Mouse (Mus musculus) embryo, embryonic 11.5 days (tissue): ENCODE measurements around the gene Me3.

Experiments used
- DNase-seq: peaks from one replicate; pipeline ENCODE4 v3.0.0-alpha.2; 2012; ENCODE audit warnings: low read depth, low spot score

Me3 gene

DNA sequence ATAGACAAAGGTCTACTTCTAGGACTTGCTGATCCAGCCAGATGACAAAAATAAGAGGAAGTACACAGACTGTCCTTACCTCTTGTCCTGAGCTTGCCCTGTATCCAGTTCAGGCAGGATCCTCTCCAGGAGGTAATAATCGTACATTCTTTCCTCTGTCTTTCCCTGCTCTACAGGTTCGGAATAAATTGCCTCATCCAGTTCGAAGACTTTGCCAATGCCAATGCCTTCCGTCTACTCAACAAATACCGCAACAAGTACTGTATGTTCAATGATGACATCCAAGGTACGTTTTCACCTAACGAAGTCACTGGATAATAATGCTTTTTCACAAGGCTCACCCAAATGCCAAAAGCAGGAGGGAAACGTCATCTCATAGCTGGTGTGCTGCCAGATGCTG is 201.3 kb downstream of the Me3 start:
- no peak for DNase-seq

- DNase-seq: no peak
Observed at GRCm38 (mm10) chr7:89835566-89835965, 203.4 kb downstream of the Me3 start.

GRCm38 (mm10) chr7:89836676-89837075 is 204.5 kb downstream of the Me3 start:
- no peak for DNase-seq

DNA sequence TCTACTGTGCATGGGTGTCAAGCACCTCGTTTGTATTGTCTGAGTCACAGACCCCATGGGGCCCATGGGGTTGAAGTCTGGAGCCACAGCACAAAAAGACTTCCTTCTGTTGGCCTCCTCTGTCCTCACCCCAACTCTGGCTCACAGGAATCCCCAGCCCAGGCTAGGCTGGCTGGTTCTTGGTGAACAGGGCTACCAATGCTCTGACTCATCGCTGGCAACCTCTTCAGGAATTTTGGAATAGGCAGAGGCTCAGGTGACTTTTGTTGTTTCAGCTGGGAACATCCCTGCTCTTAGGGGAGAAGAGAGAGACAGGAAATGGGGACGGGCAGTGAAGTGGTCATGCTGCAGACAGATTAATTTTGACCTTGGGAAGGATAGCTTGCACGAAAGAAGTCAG is 205.6 kb downstream of the Me3 start:
- DNase-seq: no peak

DNA sequence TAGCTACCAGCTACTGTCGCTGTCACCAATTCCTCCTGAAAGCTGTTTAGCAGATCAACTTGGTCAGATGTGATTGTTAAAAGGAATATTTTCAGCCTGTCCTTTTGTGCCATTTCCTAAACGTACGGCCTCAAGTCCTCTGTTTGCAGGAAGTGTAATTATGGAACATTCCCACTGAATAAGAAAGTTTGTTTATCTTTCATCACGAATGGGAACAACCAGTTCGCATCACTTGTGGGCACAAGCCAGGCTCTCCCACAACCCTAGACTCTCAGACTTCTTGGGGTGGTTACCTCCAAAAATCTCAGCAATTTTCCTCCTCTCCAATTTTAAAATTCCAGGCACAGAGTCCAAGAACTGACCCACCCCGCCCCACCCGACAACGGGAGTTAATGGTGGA is 207.5 kb downstream of the Me3 start:
- DNase-seq: no peak

- peak; percentile 86 for DNase-seq
Observed at GRCm38 (mm10) chr7:89841670-89842403, 209.6 kb downstream of the Me3 start.

DNA sequence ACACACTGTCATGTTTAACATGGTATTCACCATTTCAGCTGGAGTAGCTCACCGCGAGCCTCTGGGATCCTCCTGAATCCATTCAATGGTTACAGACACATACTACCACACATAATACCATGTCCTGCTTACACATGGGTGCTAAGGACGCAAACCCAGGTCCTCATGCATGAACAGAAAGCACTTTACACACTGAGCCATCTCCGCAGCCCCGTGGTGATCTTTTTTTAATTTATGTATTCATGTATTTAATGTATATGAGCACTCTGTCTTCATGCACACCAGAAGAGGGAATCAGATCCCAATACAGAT is 210.2 kb downstream of the Me3 start:
- no peak for DNase-seq

DNA sequence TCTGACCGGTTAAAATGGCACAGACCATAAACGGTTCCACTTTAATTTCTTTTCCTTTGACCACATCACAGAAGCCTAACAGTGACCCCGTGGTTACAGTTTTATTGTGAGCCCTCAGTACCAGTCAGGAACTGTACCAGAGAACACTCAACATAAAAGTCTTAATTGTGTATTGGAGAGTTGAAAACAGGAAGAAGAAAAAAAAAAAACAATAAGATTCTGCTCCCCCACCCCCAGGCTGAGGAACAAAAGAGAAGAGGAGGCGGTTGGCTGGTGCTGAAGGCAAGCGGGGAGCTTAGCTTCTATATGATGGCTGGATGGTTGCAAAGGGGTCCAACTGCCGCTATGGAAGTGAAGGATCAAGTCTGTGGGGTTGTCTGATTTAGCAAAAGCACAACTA is 210.9 kb downstream of the Me3 start:
- DNase-seq: no peak

DNA sequence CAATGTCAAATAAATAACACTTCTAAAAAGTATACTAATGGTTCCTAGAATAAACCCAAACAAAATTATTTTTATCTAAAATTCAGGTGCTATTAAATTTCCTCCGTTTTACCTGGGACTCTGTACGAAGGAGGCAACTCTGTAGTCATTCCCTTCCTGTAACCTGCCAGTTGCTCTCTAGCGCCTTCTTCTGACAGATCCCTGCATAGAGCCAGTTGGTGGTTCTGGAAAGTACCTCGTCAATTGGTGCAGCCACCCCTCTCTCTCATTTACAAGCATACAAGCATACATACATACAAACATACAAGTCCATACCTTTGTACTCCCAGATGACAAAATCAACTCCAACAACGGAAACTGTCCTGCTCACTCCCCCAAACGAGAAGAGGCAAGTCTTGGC is 211.3 kb downstream of the Me3 start:
- no peak for DNase-seq

- DNase-seq: no peak
Observed at GRCm38 (mm10) chr7:89845669-89846068, 213.5 kb downstream of the Me3 start.

DNA sequence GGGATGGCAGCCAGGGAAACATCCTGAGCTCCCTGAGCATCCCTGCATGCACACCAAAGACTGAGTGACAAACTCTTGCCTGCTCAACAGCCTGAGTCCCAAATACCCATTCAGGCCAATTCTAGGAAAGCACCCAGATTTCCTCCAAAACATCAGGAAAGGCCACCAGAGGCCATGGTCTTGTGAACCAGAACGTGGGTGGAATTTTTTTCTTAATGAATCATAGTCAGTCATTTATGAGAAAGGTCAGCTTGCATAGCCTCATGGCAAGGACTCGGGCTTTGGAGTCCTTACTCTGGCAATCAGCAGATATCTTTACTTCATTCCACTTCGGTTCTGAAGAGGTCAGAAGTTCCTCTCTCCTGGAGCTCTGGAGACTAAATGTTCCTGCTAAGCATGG is 218.3 kb downstream of the Me3 start:
- DNase-seq: no peak

- no peak for DNase-seq
Observed at GRCm38 (mm10) chr7:89852158-89853095, 220.2 kb downstream of the Me3 start.

DNA sequence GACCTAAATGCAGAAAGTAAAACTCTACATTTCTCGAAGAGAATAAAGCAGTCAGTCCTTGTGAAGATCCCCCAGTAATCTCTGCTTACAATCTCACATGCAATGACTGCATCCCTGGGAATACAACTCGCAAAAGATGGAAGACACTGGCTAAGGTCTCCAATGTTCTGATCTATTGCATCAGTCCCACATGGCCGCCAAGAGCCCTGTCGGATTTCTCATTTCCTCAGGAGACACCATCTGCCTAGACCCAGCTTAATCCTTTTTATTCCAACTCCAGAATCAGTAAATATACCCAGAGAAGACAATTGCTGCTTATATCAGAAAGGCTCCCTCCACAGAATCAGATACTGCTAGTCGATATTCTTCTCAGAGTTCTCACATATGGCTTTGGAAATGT is 220.9 kb downstream of the Me3 start:
- no peak for DNase-seq

DNA sequence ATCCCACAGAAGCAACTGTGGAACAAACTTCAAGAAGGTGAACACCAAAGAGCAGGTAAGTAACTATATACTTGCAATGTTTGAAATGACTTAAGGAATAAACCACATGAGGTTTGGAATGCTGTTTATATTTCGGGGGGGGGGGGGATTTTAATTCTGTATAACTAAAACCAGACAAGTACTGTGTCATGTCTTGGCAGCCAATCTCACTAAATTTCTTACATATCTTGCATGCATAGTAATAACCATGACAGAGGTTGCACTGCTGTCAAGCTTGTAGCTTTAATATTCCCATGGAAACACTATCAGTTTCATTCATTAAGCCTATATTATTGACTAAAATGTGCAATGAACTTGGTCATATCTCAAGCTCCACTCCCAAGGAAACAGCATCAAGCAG is 223.0 kb downstream of the Me3 start:
- DNase-seq: no peak

- DNase-seq: peak; percentile 46
Observed at GRCm38 (mm10) chr7:89856440-89857217, 224.4 kb downstream of the Me3 start.

DNA sequence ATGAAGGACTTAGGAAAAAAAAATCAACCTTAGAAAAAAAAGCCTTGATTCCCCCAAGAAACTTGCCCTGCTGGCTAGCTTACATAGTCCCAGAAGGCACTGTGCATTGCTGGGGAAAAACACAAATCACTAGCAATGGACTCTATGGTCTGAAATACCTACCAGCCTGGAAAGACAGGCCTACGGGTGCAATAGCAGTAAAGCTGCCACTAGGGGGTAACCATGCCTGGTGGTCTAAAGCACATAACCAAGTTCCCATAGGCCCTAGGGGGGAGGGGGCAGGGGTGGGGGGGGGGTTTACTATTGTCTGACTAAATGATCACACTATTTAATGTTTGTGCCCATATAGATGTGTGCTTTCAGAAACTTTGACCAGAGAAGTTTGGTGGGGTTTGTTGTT is 232.6 kb downstream of the Me3 start:
- DNase-seq: no peak

- DNase-seq: no peak
Observed at GRCm38 (mm10) chr7:89867221-89867620, 235.0 kb downstream of the Me3 start.

- DNase-seq: no peak
Observed at GRCm38 (mm10) chr7:89879686-89880085, 247.5 kb downstream of the Me3 start.

GRCm38 (mm10) chr7:89884551-89884950 is 252.4 kb downstream of the Me3 start:
- DNase-seq: no peak

- no peak for DNase-seq
Observed at GRCm38 (mm10) chr7:89891412-89891811, 259.2 kb downstream of the Me3 start.

DNA sequence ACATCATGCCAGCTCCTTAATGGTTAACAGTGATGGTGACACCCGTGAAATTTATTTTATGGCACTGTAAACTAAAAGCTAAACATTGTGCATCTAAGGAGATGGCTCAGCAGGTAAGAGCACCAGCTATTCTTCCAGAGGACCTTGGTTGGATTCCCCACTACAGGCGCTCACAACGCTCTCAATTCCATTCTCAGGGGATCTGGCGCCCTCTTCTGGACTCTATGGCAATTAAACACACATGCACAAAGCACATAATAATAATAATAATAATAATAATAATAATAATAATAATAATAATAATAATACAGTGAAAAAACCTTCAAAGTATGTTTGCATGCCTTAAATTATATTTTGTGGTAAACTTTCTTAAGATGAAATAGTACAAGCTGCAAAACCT is 259.7 kb downstream of the Me3 start:
- no peak for DNase-seq

DNA sequence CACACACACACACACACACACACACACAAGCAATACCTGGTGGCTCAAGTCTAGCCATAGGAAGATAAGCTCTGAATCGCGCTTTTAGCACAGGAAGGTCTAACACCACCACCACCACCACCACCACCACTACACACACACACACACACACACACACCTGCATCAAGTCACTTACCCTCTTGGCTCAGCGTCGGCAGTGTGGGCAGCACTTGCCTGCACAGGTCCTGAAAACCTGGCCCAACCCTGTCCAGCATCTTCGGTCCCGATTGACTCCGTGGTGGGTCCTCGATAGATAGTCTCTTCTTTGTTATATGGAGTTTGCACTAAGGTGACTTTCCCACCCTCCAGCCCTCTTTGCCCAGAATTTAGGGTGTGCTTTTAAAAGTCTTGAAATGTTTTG is 270.8 kb downstream of the Me3 start:
- DNase-seq: no peak
